Mouse (Mus musculus): ENCODE measurements around the gene Arl15. TPM values are rescaled to one million over a fixed set of nuclear protein-coding genes. Genes with fewer than 3 reads are reported as not detected.

Arl15 gene
- polyA plus RNA-seq, 1 experiment from 2014 or later: 10.1 TPM

DNA sequence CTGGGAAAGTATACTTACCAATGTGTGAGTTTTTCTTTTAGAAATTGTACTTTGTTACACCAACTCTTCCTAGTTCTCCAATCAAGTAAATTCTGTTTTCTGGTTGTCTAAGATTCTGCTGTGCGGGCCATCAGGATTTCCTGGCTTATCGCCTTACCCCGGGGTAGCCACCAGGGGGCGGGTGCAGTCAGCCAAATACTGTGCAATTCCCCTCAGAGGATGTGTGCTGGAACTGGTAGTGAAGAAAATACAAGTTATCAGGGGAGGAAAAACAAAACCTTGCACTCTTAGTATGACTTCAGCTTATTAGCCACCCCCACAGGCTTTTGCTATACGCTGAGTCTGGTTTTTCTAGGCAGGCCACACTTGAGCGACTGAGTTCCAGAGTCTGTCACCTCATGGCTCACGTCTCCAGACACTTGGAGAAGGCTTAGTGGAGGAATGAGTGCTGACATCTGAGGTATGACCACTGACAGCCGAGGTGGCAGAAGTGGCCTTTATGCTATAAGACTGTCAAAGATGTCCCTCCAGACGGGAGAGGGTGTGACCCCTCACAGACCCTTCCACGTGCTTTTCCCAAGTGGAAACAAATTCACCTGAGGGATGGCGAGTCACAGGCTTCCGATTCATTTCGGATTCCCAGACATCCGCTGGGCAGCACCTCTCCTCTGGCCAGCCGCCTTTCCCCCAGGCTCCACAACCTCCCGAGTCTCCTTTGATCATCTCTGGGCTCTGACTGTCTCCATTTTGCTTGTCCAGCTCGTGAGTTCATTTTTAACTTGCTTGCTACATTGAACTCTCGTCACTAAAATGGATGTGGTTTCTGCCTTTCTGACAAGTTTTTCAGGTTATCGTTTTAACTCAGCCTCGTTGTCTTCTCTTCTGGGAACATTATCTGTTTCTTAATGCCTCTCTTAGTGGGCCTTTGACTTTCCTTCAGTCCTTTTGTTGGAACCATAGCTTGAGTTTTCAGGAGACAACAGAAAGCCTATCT, 75.2 kb downstream of the Arl15 start:
- Histone ChIP-seq H3K9ac (replicated peaks; ENCODE audit: low read depth) (no peak overlapping the region), H3K4me2 (replicated peaks; ENCODE audit: low read depth, low read length) (no peak overlapping the region), H3K27me3 (replicated peaks; ENCODE audit: insufficient read depth, low read length) (no peaks in the 10 kb centered on the region), H3K9me3 (ENCODE audit: low read length) (no peaks in the 10 kb centered on the region), H3K36me3 (ENCODE audit: insufficient read depth, low read length) (no peaks in the 10 kb centered on the region), H3K4me3 (ENCODE audit: low read depth, low read length) (no peak overlapping the region), H3K27ac (ENCODE audit: low read length) (no peak overlapping the region), H3K4me1 (ENCODE audit: insufficient read depth, low read depth, low read length) (no peaks in the 10 kb centered on the region; the same call in 1 of the 2 replicates)
- TF ChIP-seq CTCF (IDR thresholded peaks at IDR 0.05): peak; percentile 84
- TF ChIP-seq EP300 (IDR thresholded peaks at IDR 0.05): no peak
- 59% methylated on average over 20 of the region's 20 CpGs for WGBS
- peak; percentile 39 for ATAC-seq
- DNase-seq (ENCODE audit: low spot score): peak; percentile 79

DNA sequence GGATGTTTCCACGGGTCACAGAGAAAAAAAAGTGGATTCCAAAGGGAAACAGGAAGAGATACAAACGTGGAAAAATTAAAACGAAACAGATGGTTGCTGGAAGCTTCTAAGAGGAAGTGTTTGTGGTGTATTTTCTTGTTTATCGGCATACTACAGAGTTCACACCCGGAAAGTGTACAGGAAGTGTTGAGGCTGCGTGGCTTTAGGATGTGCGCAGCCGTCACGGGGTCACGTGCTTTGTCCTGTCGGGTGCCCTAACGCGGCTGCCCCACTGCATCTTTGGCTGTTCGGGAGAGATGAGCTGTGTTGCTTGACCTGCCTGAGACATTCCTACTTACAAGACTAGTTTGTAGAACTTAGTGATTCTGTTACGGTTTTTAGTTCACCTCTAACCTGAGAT, 76.1 kb downstream of the Arl15 start:
- peak overlapping the region; percentile 22; the same call in 1 of the 2 replicates for H3K4me2 ChIP-seq (replicated peaks; ENCODE audit: low read depth, low read length)
- peak; percentile 56 for ATAC-seq
- 67% methylated on average over 15 of the region's 15 CpGs for WGBS
- H3K9me3 ChIP-seq (ENCODE audit: low read length): no peaks in the 10 kb centered on the region
- peak; percentile 58 for DNase-seq (ENCODE audit: low spot score)
- H3K4me1 ChIP-seq (ENCODE audit: insufficient read depth, low read depth, low read length): no peaks in the 10 kb centered on the region; the same call in 1 of the 2 replicates
- no peaks in the 10 kb centered on the region for H3K27me3 ChIP-seq (replicated peaks; ENCODE audit: insufficient read depth, low read length)
- H3K36me3 ChIP-seq (ENCODE audit: insufficient read depth, low read length): no peaks in the 10 kb centered on the region
- no peak for TF ChIP-seq CTCF (IDR thresholded peaks at IDR 0.05)
- no peak for TF ChIP-seq EP300 (IDR thresholded peaks at IDR 0.05)
- H3K9ac ChIP-seq (replicated peaks; ENCODE audit: low read depth): no peak overlapping the region
- no peak overlapping the region for H3K4me3 ChIP-seq (ENCODE audit: low read depth, low read length)
- no peak overlapping the region for H3K27ac ChIP-seq (ENCODE audit: low read length)

DNA sequence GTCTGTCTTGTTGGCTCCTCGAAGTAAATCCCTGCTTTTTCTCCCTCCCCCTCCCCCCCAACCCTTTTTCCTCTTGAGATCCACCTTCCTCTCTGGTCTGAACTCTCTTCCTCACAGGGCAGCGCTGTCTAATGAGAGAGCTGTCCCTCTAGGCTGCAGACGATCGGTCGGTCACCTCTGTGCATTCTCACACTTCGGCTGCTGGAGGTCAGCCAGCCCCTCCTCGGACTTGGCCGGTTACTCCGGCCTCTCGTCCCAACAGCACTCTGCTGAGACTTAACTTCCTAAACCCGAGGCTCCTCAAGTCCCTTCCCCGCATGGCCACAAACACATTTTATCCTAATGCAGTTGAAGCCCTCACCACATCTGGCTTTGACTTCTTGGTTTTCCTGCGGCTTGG, 77.5 kb downstream of the Arl15 start:
- no peak overlapping the region for H3K4me3 ChIP-seq (ENCODE audit: low read depth, low read length)
- peak; percentile 29 for ATAC-seq
- no peaks in the 10 kb centered on the region for H3K27me3 ChIP-seq (replicated peaks; ENCODE audit: insufficient read depth, low read length)
- 40% methylated on average over 13 of the region's 13 CpGs for WGBS
- H3K4me2 ChIP-seq (replicated peaks; ENCODE audit: low read depth, low read length): peak overlapping the region; percentile 28; the same call in 1 of the 2 replicates
- no peaks in the 10 kb centered on the region for H3K9me3 ChIP-seq (ENCODE audit: low read length)
- no peaks in the 10 kb centered on the region; the same call in 1 of the 2 replicates for H3K4me1 ChIP-seq (ENCODE audit: insufficient read depth, low read depth, low read length)
- no peak for TF ChIP-seq EP300 (IDR thresholded peaks at IDR 0.05)
- H3K9ac ChIP-seq (replicated peaks; ENCODE audit: low read depth): no peak overlapping the region
- H3K27ac ChIP-seq (ENCODE audit: low read length): no peak overlapping the region
- peak; percentile 48 for DNase-seq (ENCODE audit: low spot score)
- H3K36me3 ChIP-seq (ENCODE audit: insufficient read depth, low read length): no peaks in the 10 kb centered on the region

DNA sequence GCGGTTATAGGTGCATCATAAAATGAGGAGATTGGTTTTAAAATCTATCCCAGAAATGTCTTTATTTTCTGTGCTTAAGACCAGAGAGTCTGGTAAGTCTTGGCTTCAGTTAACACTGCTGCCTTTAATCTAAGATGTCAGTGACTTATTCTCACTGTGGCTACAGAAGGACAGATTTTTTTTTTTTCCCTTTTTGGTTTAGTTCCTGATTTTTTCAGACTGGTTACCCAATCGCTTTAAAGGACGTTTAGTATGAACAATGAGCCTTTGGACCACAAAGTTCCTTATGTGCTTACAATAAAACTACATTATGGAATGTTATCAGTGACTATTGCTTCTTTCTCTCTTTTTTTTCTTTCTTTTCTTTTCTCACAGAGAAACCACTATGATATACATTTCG, 81.4 kb downstream of the Arl15 start:
- Histone ChIP-seq H3K4me1 (ENCODE audit: insufficient read depth, low read depth, low read length) (no peaks in the 10 kb centered on the region), H3K4me3 (ENCODE audit: low read depth, low read length) (no peak overlapping the region), H3K4me2 (replicated peaks; ENCODE audit: low read depth, low read length) (no peak overlapping the region), H3K27me3 (replicated peaks; ENCODE audit: insufficient read depth, low read length) (no peaks in the 10 kb centered on the region), H3K36me3 (ENCODE audit: insufficient read depth, low read length) (no peaks in the 10 kb centered on the region), H3K27ac (ENCODE audit: low read length) (no peak overlapping the region), H3K9me3 (ENCODE audit: low read length) (no peaks in the 10 kb centered on the region), H3K9ac (replicated peaks; ENCODE audit: low read depth) (no peak overlapping the region)
- TF ChIP-seq CTCF (IDR thresholded peaks at IDR 0.05) (no peak), EP300 (IDR thresholded peaks at IDR 0.05) (no peak)
- ATAC-seq (no peak), DNase-seq (ENCODE audit: low spot score) (no peak)
- WGBS: 78% methylated on average over 4 of the region's 4 CpGs

DNA sequence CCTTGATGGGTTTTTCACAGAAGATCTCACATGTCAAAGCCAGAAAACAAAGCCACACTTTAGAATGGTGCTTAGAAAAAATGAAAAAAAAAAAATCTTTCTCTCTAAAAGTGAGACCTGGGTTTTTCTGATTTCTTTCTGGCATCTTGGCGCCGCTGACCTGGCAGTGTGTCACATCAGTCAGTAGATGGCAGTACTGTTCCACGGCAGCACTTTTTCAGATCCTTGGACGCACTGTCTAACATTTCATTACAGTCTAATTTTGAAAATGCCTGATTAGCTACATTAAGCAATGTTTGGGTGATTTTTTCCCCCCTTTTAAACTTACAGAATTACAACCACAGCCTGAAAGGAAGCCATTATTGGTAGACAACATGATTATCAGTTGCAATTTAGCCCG, 83.1 kb downstream of the Arl15 start:
- H3K9me3 ChIP-seq (ENCODE audit: low read length): no peaks in the 10 kb centered on the region
- no peak overlapping the region for H3K9ac ChIP-seq (replicated peaks; ENCODE audit: low read depth)
- no peaks in the 10 kb centered on the region for H3K27me3 ChIP-seq (replicated peaks; ENCODE audit: insufficient read depth, low read length)
- WGBS: 16% methylated on average over 5 of the region's 5 CpGs
- H3K4me2 ChIP-seq (replicated peaks; ENCODE audit: low read depth, low read length): no peak overlapping the region
- no peaks in the 10 kb centered on the region for H3K4me1 ChIP-seq (ENCODE audit: insufficient read depth, low read depth, low read length)
- peak; percentile 97 for TF ChIP-seq CTCF (IDR thresholded peaks at IDR 0.05)
- TF ChIP-seq EP300 (IDR thresholded peaks at IDR 0.05): 0 out of 2 replicates have a peak, but pooled peaks have one; percentile 29
- no peaks in the 10 kb centered on the region for H3K36me3 ChIP-seq (ENCODE audit: insufficient read depth, low read length)
- no peak overlapping the region for H3K27ac ChIP-seq (ENCODE audit: low read length)
- DNase-seq (ENCODE audit: low spot score) (peak; percentile 85), ATAC-seq (peak; percentile 62)
- no peak overlapping the region for H3K4me3 ChIP-seq (ENCODE audit: low read depth, low read length)

DNA sequence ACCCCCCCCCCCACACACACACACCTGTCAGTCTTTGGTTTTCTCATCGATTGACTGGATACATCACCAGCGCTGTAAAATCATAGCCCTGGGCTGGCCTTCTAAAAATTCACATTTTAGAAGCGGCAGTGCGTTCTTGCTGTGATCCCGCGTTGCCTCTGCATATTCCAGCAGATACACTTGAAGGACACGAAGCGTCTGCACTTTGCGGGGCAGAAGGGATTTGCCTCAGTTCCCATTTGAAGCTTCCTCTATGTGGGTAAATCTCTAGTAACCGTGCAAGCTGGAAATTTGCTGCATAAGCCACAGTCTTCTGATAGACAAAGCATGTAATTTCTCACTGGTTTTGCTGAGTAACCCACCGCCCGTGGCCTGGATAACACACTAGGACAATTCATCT, 84.3 kb downstream of the Arl15 start:
- H3K27me3 ChIP-seq (replicated peaks; ENCODE audit: insufficient read depth, low read length): no peaks in the 10 kb centered on the region
- H3K9ac ChIP-seq (replicated peaks; ENCODE audit: low read depth): no peak overlapping the region
- no peak overlapping the region for H3K4me3 ChIP-seq (ENCODE audit: low read depth, low read length)
- DNase-seq (ENCODE audit: low spot score) (no peak), ATAC-seq (no peak)
- no peak overlapping the region for H3K4me2 ChIP-seq (replicated peaks; ENCODE audit: low read depth, low read length)
- 86% methylated on average over 12 of the region's 12 CpGs for WGBS
- H3K9me3 ChIP-seq (ENCODE audit: low read length): no peaks in the 10 kb centered on the region
- no peaks in the 10 kb centered on the region for H3K4me1 ChIP-seq (ENCODE audit: insufficient read depth, low read depth, low read length)
- no peaks in the 10 kb centered on the region for H3K36me3 ChIP-seq (ENCODE audit: insufficient read depth, low read length)
- no peak for TF ChIP-seq CTCF (IDR thresholded peaks at IDR 0.05)
- TF ChIP-seq EP300 (IDR thresholded peaks at IDR 0.05): no peak
- no peak overlapping the region for H3K27ac ChIP-seq (ENCODE audit: low read length)
